37 mouse cellular contexts compared by ENCODE assay signal in the genomic region with DNA sequence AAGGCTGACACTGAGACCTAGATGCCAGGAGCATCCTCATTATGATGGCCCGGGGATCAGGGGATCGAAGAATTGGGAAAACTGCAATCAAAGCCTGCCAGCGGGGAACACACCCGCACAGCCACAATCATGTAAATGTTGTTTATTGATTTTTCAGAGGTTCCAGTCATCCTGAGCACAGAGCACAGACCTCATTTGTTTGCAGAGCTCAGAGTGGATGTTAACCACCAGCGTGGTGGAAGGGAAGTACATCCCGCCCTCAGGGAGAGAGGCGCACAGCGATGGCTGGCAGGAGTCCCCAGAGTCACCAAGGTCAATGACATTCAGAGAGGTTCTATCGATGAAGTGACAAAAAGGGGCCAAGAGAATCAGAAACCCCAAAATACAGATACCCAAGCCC. TPM values are rescaled to one million over a fixed set of nuclear protein-coding genes. Genes with fewer than 3 reads are reported as not detected.
"Had no signal": no experiment of that assay in that cellular context is flagged by ENCODE, and none has a peak within 500 bp of the region (broad histone marks: within the 10 kb centered on the region; RNA-seq: fewer than 3 reads in every experiment).

No protein-coding gene starts in this region.

- ATAC-seq: hindbrain, embryonic 16.5 days; hindbrain, postnatal 0 days; inflammation-experienced regulatory T-cells, adult 6 months; intestine, embryonic 15.5 days; intestine, embryonic 16.5 days; intestine, postnatal 0 days had no signal

- H3K27me3 ChIP-seq: intestine, embryonic 15.5 days had no signal

- H3K27ac ChIP-seq: heart, adult 2 months; heart, embryonic 10.5 days; heart, embryonic 13.5 days; heart, embryonic 15.5 days; hindbrain, embryonic 10.5 days; hindbrain, embryonic 12.5 days; hindbrain, embryonic 13.5 days; hindbrain, embryonic 14.5 days; hindbrain, embryonic 15.5 days; hindbrain, postnatal 0 days; intestine, embryonic 15.5 days; kidney, embryonic 15.5 days; kidney, postnatal 0 days; layer of hippocampus, adult 2 months had no signal

- H3K36me3 ChIP-seq: heart, embryonic 10.5 days; heart, embryonic 12.5 days; heart, embryonic 13.5 days; heart, embryonic 15.5 days; hindbrain, embryonic 10.5 days; hindbrain, embryonic 12.5 days; hindbrain, embryonic 13.5 days; hindbrain, embryonic 15.5 days; intestine, embryonic 15.5 days; kidney, embryonic 15.5 days had no signal

- DNase-seq: heart, adult 2 months; heart, postnatal 10 days; heart, postnatal 14 days; heart, postnatal 36 days; heart, postnatal 4 days; kidney, adult 11 months; kidney, adult 18-20 months; kidney, adult 2 months; kidney, adult 8-10 months; kidney, adult 9 months; kidney, postnatal 10 days; kidney, postnatal 14 days; kidney, postnatal 25 days; kidney, postnatal 36 days; kidney, postnatal 4 days; layer of hippocampus, adult 9-11 months had no signal

- H3K4me1 ChIP-seq: intestine, embryonic 15.5 days had no signal

- H3K9ac ChIP-seq: heart, embryonic 12.5 days; heart, embryonic 13.5 days; heart, embryonic 15.5 days; hindbrain, embryonic 12.5 days; hindbrain, embryonic 13.5 days; hindbrain, embryonic 14.5 days; hindbrain, embryonic 15.5 days; intestine, embryonic 15.5 days; kidney, embryonic 15.5 days had no signal

- H3K4me3 ChIP-seq: heart, adult 2 months; heart, embryonic 10.5 days; heart, embryonic 12.5 days; heart, embryonic 13.5 days; heart, embryonic 15.5 days; hindbrain, embryonic 10.5 days; hindbrain, embryonic 12.5 days; hindbrain, embryonic 13.5 days; hindbrain, embryonic 15.5 days; intestine, embryonic 15.5 days; kidney, embryonic 15.5 days; layer of hippocampus, adult 2 months had no signal

- H3K4me2 ChIP-seq: heart, embryonic 11.5 days; heart, embryonic 12.5 days; heart, embryonic 13.5 days; heart, embryonic 15.5 days; hindbrain, embryonic 12.5 days; hindbrain, embryonic 13.5 days; hindbrain, embryonic 14.5 days; hindbrain, embryonic 15.5 days; intestine, embryonic 15.5 days; kidney, embryonic 15.5 days had no signal

- H3K9me3 ChIP-seq: heart, embryonic 10.5 days; heart, embryonic 12.5 days; heart, embryonic 13.5 days; heart, embryonic 15.5 days; hindbrain, embryonic 10.5 days; hindbrain, embryonic 12.5 days; hindbrain, embryonic 13.5 days; hindbrain, embryonic 15.5 days; intestine, embryonic 15.5 days; kidney, embryonic 15.5 days had no signal

RNA-seq across cellular contexts. Expression of a gene that starts 9.5 kb away (rescaled TPM):
- polyA plus RNA-seq: hindbrain, embryonic 11.5 days; hindbrain, embryonic 14.5 days; kidney, adult 2 months; large intestine, adult 2 months had no signal
